Comparison of ENCODE assay signal across 21 mouse cellular contexts in genomic region chr10:127174170-127174569, GRCm38 (mm10).
"Had no signal": no experiment of that assay in that cellular context is flagged by ENCODE, and none has a peak within 500 bp of the region (broad histone marks: within the 10 kb centered on the region; RNA-seq: fewer than 3 reads in every experiment).

No protein-coding gene starts in this region.

- H3K9ac ChIP-seq: kidney, embryonic 15.5 days; liver, embryonic 15.5 days; lung, embryonic 15.5 days; midbrain, embryonic 13.5 days; neural tube, embryonic 12.5 days; neural tube, embryonic 15.5 days had no signal

- H3K36me3 ChIP-seq: kidney, embryonic 15.5 days; lung, embryonic 15.5 days; midbrain, embryonic 10.5 days; neural tube, embryonic 12.5 days had no signal

- DNase-seq: kidney, postnatal 10 days; kidney, postnatal 36 days; lung, adult 18-20 months; lung, postnatal 10 days; lung, postnatal 36 days; right cerebral cortex, adult 18-20 months; right cerebral cortex, postnatal 14 days; right cerebral cortex, postnatal 4 days; thymus, adult 2 months; thymus, postnatal 14 days; thymus, postnatal 4 days had no signal

- H3K27ac ChIP-seq: kidney, embryonic 15.5 days; left cerebral cortex, adult 2 months; liver, embryonic 15.5 days; lung, embryonic 15.5 days; midbrain, embryonic 10.5 days; midbrain, embryonic 13.5 days; neural tube, embryonic 12.5 days; neural tube, embryonic 15.5 days; stomach, postnatal 0 days had no signal

- H3K4me3 ChIP-seq: kidney, embryonic 15.5 days; left cerebral cortex, adult 2 months; liver, embryonic 15.5 days; lung, embryonic 15.5 days; megakaryocyte, embryonic 14.5 days; midbrain, embryonic 10.5 days; midbrain, embryonic 13.5 days; neural tube, embryonic 12.5 days; neural tube, embryonic 15.5 days had no signal

- H3K4me2 ChIP-seq: kidney, embryonic 15.5 days; liver, embryonic 15.5 days; lung, embryonic 15.5 days; midbrain, embryonic 13.5 days; neural tube, embryonic 12.5 days; neural tube, embryonic 15.5 days had no signal

- H3K9me3 ChIP-seq: kidney, embryonic 15.5 days; liver, embryonic 15.5 days; lung, embryonic 15.5 days; megakaryocyte, embryonic 14.5 days; midbrain, embryonic 10.5 days; midbrain, embryonic 13.5 days; neural tube, embryonic 12.5 days; neural tube, embryonic 15.5 days had no signal

- ATAC-seq: midbrain, embryonic 13.5 days had no signal
